Mouse (Mus musculus) cerebellum, postnatal 10 days (tissue): ENCODE measurements around the gene Fgf22.
"Not testable (repeated sequence)": the region's sequence is repeated elsewhere in the genome, so short reads cannot be mapped to it uniquely, and the experiment has no call there.

Experiments used
- DNase-seq, 2 experiments: peaks; one replicate each; pipeline ENCODE4 v3.0.0; 2021; ENCODE audit warnings: mixed read lengths in 2 of 2

Gene Fgf22

DNA sequence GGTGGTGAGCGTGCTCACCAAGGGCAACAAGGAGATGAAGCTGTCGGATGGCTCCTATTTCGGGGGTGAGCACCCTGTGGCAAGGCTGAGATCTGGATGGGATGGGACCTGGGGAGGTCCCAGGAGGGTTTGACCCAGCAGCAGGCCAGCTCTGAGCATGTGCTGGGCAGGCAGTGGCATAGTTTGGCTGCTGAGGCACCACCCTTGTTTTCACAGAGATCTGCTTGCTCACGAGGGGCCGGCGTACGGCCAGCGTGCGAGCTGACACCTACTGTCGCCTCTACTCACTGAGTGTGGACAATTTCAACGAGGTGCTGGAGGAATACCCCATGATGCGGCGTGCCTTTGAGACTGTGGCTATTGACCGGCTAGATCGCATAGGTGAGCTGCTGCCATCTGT lies 21.0 kb upstream of the Fgf22 start:
- no peak for DNase-seq

DNA sequence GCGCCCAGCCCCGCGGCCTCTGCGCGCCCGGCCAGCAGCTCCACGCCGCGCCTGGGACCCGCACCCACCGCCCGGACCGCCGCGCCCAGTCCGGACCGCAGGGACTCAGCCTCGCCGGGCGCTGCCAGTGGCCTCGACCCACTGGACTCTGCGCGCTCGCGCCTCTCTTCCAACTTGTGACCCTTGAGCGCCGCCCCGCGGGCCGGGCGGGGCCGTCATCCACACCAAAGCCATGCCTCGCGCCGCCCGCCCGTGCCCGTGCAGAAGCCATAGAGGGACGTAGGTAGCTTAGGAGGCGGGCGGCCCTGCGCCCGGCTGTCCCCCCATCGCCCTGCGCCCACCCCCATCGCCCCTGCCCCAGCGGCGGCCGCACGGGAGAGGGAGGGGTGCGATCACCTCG lies 19.5 kb upstream of the Fgf22 start:
- peak in 1 of 2 experiments; percentile 60 for DNase-seq

DNA sequence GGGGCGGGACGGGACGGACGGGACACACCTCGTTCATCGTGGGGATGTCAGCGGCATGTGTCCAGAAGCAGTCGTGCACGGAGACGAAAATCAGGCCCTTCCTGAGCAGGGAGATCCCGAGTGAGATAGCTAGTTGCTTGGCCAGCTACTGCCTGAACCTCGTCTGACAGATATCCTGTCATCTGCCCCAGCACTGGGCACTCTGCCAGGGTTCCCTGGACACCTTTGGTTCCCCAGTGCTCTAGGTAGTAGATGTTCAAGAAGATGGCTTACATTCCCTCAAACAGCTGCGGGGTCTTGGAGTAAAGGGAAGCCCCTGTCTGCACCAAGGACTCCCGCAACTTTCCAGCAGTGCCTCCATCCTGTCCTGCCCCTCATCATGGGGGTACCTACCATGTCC lies 18.2 kb upstream of the Fgf22 start:
- peak in 1 of 2 experiments; percentile 48 for DNase-seq

DNA sequence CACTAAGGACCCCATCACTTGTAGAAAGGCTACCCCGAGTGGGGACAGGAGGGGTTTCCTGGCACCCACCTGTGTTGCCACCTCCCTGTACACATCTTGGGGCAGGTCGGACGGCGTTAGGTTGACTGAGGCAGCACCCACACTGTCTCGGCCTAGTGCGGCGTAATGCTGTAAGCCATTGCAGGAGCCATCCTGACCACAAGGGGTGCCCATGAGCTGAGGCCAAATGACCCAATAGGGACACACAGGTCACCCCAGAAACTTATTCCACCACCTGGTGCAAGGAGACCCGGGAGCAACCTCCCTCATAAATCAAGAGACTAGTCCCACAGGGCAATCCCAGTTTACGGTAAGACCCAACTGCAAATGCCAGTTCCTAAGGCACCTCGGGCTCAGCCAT lies 16.6 kb upstream of the Fgf22 start:
- peak in 1 of 2 experiments; percentile 64 for DNase-seq

DNA sequence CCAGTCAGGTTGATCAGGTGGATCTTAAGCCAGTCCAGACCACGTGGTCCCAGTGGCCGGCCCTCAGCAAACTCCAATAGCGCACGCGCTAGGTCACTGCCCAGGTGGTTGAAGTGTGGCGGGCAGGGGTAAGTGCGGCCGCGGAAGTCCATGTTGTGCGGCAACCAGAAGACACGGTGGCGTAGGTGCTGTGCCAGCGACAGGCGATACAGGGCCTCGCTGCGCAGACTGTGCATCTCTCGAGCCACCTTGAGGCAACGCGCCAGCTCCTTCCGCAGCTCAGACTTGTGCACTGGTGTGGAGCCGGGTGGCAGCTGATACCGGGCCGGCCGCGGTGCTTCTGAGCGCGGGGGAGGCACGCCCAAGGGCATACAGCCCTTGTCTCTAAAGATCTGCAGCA lies 15.6 kb upstream of the Fgf22 start:
- DNase-seq = peak in 1 of 2 experiments; percentile 38

DNA sequence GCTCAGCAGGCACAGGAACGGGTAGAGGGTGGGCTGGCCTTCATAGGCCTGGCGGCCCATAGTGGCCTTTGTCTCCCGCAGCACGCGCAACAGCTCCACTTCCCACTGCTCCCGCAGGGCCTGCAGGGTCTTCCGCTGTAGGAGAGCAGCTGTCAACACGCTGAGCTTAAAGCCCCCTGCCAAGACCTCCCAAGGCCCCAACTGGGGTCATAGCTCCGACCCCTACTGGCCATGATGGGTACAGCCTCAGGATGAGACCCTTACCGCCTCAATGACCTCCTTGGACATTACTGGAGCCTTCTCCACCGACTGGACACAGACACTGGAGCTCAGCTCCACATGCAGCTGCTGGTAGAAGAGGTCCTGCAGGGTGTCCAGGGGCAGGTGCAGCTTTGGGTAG lies 14.0 kb upstream of the Fgf22 start:
- peak in 1 of 2 experiments; percentile 42 for DNase-seq

DNA sequence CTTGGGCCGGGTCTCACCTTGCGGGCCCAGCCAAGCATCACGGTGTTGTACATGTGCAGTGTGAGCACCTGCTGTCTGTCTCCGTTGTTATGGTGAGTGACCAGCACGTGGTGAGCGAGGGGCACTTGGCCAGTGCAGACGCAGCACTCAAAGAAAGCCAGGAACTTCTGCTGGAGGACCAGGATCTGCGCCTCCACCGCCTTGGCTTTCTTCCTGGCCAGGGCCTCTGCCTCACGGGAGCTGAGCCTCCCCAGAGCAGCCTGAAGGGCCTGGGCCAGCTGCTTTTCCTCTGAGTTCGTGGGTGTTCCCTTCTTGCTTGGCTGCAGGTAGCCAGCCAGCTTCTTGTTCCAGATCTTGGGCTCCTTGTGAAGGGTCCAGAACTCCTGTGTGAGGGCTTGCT lies 11.7 kb upstream of the Fgf22 start:
- peak; percentile 61 to 64 for DNase-seq

DNA sequence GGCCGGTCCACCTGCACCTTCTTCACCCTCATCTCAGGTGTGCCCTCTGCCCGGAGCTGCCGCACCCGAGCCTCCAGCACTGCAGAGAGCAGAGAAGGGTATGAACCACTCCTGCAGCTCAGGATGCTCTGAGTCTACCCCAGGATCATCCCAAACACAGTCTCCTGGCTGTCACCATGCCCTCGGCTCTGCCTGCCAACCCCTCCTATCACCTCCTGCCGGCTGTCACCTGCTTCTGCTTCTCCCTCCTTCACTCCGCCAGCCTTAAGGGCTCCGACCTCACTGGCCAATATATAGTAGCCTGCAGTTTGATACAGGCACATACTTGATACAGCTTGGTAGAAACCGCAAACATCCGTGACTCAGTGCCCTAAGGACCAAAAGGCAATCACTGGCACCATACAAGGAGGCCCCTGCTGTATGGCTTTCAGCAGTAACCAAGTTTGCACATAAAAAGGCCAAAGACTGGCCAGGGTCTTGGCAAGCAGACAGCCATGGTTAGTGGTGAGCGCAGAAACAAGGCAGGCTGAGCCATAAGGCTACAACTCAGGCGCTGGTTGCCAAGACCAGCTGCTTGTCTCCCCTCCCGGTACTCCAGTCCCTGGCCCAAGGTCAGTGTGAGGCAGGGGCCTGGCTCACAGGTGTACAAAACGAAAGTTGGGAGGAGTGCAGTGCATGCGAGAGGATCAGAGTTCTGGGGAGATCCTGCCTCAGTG lies 11.1 kb upstream of the Fgf22 start:
- DNase-seq = peak; percentile 80 to 83

DNA sequence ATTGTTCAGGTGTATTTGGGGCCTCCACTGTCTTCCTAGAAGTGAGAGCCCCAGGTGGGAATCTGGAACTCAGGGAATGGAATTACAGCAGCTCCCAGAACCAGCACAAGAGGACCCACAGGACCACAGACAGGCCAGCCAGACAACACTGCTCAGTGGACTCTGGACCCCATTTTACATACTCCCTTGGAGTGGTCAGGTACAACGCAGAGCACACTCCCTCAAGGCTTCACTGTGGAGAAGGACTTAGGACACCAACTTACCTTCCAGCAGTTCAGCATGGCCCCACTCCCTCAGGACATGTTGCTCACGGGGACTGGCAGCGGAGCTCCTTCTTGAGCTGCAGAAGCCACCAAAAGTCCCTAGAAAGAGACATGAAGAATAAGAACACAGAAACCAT lies 9.5 kb upstream of the Fgf22 start:
- no peak for DNase-seq

DNA sequence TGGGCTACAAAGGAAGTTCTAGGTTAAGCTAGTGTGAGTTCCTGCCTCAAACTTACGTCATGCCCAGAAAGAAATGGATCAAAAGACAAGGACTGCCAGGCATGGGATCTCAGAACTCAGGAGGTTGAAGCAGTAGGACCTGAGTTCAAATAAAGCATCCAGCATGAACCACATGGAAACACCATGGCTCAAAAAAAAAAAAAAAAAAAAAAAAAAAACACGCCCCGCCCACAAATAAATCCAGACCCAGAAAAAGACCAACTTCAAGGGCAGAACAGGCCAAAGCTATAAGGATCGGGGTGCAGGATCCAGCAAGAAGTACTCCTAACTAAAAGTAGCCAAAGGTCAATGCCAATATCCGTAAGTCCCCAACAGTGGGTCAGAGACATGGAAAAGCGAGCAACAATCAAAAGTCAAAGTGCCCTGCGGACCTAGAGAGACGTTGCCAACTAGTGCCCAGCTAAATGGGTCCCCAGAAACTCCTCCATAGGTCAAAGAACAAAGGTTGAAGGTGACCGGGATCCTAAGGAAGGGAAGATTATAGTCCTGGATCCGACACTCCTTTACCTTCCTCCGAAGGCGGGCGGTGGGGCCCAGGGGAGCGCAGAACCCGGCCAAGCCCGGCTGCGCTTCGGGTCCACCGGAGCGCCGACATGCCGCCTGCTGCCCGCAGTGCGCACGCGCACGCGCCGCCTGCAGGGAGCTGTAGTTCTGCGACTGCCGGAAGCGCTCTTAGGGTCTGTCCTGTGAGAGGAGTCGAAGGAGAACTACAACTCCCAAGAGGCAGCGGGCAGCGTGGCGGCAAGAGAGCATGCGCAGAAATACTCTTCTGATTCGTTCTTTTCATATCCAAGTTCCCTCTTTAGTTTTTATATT lies 8.7 kb upstream of the Fgf22 start, which contains the start of gene Polrmt:
Gene Polrmt, minus strand, starts transcription at position 684 of the 876 bp plus-strand sequence.
- DNase-seq = peak; percentile 97 to 98

DNA sequence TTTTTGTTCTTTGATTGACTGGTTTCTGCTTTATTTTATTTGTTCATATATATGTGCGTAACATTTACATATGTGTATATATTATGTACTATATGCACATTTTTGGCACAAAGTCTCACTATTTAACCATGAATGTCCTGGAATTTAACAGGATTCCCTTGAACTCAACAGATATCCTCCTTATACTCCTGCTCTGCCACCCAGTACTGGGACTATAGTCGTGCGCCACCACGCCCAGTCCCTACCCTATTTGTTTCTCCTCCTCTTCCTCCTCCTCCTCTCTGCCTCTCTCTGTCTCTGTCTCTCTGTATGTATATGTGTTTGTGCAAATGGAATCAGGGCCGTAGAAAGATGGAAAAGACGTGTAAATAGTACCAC lies 8.1 kb upstream of the Fgf22 start:
- peak in 1 of 2 experiments; percentile 22 for DNase-seq

DNA sequence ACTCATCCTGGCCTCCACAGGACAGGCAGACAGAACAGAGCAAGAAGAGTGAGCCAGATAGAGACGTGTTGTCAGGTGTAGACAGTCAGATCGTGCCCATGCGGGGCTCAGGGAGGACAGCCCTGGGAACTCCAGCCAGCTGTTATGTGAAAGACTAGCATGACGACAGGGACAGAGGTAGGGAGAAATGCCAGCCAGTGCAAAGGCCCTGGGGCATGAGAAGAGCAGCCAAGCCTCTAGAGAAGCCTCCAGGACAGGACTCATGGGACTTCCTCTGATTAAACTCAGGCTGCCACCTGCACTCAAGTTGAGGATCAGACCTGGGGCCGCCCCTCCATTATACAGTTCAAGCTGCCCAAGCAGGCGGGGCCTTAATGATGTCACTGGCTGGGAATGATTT lies 6.4 kb upstream of the Fgf22 start:
- DNase-seq = no peak

DNA sequence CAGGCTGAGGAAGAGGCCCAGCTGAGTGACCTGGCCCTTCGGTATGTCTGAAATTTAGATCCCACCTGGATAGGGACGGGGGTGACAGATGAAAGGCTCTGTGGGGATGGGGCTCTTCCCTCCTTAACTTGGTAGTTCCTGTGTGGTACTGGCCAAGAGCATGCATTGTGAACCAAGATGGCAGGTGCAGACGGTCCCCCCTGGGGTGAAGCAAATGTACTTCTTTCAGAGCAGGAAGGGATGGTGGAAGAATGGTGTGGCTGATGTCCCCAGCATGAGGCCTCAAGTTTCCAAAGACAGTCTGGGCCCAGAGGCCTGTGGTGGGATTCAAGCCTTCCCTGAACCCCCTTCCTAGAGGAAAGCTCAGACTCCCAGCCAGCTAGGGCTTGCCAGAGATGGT lies 978 bp downstream of the Fgf22 start:
- peak; percentile 40 to 42 for DNase-seq

DNA sequence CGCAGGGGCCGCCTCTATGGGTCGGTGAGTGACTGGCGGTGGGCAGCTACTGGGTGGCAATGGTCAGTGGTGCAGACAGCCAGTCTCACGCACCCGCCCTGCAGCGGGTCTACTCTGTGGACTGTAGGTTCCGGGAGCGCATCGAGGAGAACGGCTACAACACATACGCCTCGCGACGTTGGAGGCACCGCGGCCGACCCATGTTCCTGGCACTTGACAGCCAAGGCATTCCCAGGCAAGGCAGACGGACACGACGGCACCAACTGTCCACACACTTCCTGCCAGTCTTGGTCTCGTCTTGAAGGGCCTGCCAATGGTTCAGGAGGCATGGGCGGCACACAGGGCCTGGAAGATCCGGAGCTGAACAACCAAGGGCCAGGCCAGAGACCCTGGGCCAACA lies 1.8 kb downstream of the Fgf22 start:
- peak in 1 of 2 experiments; percentile 17 for DNase-seq

DNA sequence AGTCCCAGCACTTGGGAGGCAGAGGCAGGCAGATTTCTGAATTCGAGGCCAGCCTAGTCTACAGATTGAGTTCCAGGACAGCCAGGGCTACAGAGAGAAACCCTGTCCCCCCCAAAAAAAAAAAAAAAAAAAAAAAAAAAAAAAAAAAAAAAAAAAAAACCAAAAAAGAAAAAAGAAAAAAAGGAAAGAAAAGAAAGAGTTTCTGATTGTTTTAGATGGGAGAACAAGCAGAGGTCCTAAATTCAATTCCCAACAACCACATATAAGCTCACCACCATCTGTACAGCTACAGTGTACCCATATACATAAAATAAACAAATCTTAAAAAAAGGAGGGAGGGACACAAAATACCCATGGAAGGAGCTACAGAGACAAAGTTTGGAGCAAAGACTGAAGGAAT lies 4.8 kb downstream of the Fgf22 start:
- DNase-seq = not testable (repeated sequence)

DNA sequence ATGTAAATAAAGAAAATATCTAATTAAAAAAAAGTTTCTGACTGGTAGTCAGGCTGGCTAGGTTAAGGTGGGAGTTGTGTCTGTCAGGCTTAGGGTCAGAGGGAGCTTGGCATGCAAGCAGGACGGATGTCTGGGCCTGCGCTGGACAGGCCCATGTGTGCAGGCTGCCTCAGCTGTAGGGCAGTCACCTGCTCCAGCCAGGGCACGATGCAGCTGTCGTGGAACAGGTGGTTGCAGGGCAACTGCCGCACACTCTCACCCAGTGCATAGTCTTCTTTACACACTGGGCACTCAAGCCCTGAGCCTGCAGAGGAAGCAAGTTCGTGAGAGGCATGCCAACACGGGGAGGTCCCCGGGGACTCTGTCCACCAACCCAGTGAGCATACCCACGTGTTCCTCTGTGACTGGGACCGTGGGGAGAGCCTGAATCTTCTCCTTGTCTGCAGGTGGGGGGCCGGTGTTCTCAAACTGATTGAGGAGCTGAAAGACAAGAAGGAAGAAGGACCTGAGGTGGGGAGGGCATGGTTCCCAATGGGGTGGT lies 5.8 kb downstream of the Fgf22 start:
- no peak for DNase-seq

DNA sequence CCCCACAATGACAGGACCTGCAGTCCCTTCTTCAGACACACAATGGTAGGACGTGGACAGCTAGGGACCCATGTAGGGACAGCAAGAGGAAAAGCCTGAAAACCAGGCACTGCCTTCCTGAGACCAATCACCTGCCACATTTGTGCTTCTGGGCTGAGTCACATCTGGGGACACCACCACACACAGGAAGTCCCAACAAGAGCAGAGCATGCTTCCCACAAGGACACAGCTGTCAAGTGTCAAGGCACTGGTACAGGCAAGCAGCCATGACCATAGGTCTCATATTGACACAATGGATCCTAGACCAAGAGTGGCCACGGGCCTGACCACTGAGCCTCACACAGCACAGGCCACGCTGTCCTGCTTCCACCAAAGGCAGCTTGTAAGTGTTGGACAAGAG lies 8.0 kb downstream of the Fgf22 start:
- DNase-seq = no peak

DNA sequence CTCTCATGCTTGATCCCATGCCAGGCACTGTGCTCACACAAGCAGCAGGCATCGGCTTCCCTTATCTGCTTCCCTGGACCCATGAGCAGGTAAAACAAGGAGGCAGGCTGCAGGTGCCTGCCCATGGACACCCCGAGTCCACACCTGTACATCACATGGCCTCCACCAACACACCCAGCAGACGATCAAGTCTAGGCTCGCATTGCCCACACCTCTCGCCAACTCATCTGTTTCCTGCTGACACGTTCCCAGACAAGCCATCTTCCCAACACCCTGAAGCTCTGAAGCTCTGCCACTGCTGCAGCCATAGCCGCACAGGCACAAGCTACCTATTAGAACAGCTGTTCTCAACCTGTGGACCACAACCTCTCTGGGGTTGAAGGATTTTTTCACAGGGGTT lies 9.4 kb downstream of the Fgf22 start:
- DNase-seq = peak; percentile 35 to 38

DNA sequence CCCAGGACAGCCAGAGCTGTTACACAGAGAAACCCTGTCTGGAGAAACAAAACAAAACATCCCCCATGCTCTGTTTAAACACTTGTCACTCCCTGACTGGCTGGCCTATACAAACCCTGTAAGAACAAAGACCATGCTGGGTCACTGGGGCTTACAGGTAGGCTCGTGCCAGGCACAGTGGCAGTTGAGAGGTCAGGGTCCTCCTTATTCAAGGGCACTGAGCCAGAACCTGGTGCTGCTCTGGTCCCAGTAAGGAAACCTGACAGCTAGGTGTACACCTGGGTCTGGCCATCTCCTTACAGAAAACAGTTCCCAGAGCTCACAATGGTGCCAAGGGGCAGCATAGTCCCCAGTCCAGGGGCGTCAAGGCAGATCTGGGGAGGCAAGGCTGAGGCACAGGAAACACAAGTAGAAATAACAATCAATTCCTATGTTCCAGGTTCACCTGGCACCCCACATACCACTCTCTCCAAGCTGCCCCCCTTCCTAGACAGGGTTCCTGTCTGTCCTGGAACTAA lies 10.4 kb downstream of the Fgf22 start:
- peak in 1 of 2 experiments; percentile 28 for DNase-seq

DNA sequence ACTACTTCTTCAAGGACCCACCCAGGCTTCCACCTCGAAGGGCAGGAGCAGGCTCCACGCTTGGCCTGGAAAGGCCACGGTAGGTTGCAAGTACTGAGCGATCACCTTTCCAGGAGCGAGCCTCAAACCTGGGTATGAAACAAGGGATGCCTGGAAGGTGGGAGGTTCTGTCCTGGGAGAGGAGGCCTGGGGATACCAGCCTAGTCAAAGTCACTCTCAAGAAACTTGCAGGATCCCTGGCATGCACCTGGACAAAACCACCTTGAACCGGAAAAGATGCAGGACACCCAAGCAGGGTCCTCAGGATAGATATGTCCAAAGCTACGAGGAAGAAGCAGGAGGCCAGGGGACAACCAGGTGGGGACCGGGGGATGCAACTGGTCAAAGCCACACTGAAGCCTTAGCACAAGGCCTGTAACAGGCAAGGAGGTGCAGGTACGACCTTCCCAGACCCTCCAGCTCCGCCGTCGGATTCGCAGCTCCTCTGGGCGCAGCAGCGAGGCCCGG lies 11.2 kb downstream of the Fgf22 start:
- DNase-seq = peak in 1 of 2 experiments; percentile 19

DNA sequence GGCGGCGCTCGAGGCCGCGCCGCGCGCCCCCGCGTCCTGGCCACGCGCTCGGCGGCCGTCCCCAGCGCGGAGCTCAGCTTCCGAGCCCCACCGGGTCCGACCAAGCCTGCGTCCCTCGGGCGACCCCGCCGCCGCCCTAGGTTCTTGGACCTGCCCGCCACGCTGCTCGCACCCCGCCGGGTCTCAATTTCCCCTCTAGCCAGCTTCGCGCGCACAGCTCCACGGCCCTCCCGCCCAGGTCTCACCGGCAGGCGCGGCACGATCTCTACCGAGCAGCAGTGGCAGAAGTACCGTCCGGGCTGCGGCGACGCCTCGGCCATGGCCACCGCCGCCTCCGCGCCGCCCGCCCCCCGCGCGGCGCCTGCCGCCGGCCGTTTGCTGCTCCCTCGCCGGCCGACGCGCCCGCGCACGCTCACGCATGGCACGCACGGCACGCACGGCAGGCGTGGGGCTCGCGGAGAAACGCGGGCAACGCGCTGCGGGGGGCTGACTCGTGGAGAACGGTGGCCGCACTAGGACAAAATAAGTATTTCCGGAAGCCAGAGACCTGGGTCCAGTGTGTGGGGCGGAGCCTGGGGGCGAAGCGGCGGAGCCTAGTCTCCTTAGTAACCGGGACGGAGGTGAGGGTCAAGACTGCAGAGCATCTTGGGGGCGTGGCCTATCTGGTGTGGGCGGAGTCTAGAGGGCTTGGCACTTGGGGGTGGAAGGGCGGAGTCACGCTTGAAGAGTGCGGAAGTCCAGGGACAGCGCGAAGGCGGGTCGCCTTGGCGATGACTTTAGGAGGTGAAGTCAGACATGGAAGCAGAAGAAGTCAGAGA lies 11.8 kb downstream of the Fgf22 start, which contains the start of gene Rnf126:
Gene Rnf126, minus strand, starts transcription at position 445 of the 818 bp plus-strand sequence.
- peak; percentile 99 to 100 for DNase-seq
